Mouse (Mus musculus): ENCODE results near the gene Rab25. TPM values are rescaled to one million over a fixed set of nuclear protein-coding genes. Genes with fewer than 3 reads are reported as not detected.

Rab25 gene
- polyA plus RNA-seq, 1 experiment from 2014 or later = 0.41 TPM

DNA sequence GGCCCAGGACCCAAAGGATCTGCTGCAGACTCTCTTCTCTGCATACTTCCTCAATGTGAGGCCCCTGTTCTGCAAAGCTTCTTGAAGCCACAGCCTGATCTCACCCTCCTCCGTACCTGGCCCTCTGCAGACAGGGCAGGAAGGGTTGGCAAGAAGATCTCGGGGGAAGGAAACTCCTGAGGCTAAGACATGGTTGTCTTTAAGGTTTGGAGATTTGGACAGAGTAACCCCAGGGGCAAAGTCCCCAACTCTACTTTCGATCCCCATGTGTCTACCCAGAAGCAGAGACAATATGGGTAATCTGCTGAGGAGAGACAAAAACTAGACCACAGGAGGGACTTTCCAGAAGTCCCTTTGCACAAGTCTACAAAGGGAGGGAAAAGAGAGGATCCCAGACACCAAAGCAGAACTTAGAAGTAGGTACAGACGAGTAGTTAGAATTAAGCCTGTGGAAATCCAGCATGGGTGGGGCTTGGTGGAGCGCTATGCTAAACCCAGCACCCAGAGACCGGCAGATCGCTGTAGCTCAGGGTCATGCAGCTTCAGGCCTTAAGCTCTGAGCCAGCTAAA lies 34.5 kb downstream of the Rab25 start:
- ATAC-seq (replicated peaks) = no peak
- Histone ChIP-seq H3K36me3 (replicated peaks) (no peaks in the 10 kb centered on the region), H3K27ac (no peak overlapping the region), H3K9ac (no peak overlapping the region), H3K9me3 (no peaks in the 10 kb centered on the region), H3K27me3 (replicated peaks) (no peaks in the 10 kb centered on the region), H3K4me1 (peaks cover 27% of the 10 kb centered on the region), H3K4me2 (no peak overlapping the region), H3K4me3 (no peak overlapping the region)
- WGBS = 82% methylated on average over 7 of the region's 7 CpGs

DNA sequence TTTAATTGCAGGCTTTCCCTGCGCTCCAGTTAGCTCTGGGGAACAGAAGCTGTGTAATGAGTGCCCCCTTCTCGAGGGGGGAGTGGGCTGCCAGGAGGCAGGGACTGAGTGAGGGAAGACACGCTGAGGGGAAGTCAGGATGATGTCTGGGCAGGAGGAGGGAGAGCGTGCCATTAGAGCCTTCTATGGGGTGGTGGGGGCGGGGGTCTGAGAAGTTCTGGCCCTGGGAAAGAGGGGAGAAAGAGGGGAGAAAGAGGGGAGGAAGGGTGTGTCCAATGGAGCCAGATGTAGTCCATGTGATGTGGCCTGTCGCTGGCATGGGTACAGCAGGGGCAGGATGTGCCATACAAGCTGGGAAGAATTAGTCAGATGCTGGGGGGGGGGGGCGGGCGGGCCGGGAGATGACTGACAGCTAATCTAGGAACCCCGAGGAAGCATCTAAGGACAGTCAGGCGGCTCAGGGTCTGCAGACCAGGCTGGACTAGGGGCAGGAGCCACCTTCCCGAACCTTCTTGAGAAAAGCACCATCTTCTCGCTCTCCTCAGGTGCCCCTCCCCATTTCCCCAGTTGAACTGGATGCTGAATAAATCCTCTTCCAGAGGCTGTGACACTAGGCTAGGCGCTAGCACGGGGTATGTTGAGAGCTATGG lies 35.1 kb downstream of the Rab25 start:
- no peak overlapping the region for H3K4me3 ChIP-seq
- H3K4me2 ChIP-seq = no peak overlapping the region
- no peaks in the 10 kb centered on the region for H3K9me3 ChIP-seq
- WGBS = 44% methylated on average over 15 of the region's 15 CpGs
- H3K36me3 ChIP-seq (replicated peaks) = no peaks in the 10 kb centered on the region
- peaks cover 27% of the 10 kb centered on the region for H3K4me1 ChIP-seq
- H3K27me3 ChIP-seq (replicated peaks) = no peaks in the 10 kb centered on the region
- no peak for ATAC-seq (replicated peaks)
- H3K9ac ChIP-seq = no peak overlapping the region
- no peak overlapping the region for H3K27ac ChIP-seq

DNA sequence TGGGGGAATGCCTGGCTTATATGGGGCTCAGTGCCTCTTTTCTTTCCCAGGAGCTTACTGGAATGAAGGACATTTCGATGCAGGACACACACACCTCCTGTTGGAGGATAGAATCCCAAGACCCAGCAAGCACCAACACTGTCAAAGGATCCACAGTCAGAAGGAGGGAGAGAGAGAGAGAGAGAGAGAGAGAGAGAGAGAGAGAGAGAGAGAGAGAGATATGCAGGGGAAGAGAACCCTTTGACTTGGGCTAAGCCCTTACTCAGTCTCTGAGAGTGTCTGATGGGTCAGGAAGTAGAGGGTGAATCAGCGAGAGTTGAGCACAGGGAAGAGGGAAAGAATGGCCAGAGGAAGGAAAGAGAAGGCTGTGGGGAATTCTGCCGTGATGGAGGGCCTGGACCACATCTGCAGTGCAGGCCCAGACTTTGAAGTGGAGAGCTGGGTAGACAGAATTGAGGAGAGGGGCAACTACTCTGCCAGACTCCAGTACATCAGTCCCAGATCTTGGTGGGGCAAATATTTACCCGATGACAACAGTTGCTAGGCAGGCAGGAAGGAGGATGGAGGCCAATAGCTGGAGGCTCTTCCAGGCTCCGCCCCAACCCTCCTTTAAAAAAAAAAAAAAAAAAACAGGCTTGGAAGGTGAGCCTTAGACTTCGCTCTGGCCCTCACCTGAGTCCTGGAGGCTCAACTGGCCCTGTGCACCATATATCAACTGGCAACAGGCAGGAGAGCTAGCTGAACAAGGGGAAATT lies 35.8 kb downstream of the Rab25 start:
- H3K4me2 ChIP-seq = no peak overlapping the region
- no peaks in the 10 kb centered on the region for H3K27me3 ChIP-seq (replicated peaks)
- H3K4me3 ChIP-seq = no peak overlapping the region
- no peak overlapping the region for H3K9ac ChIP-seq
- no peak for ATAC-seq (replicated peaks)
- H3K27ac ChIP-seq = no peak overlapping the region
- H3K36me3 ChIP-seq (replicated peaks) = no peaks in the 10 kb centered on the region
- no peaks in the 10 kb centered on the region for H3K9me3 ChIP-seq
- 37% methylated on average over 6 of the region's 6 CpGs for WGBS
- peaks cover 27% of the 10 kb centered on the region for H3K4me1 ChIP-seq

DNA sequence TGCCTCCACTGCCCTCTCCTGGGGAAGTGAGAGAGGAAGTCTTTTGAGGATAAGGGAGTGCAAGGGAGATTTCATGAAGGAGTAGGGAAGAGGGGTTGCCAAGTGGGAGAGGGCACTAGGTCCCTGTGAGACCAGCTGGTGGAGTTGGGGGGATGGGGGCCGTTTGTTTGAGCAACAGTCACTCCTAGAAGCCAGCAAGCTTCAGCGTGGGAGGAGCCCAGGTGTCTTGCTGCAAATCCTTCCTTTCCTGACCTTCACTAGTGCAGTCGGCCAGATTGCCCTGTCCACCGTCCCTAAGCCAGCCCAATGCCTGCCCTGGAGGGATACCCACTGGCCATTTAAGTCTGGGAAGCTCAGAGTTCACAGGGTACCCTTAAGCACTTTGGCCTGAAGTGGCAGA lies 36.5 kb downstream of the Rab25 start:
- Histone ChIP-seq H3K36me3 (replicated peaks) (no peaks in the 10 kb centered on the region), H3K9me3 (no peaks in the 10 kb centered on the region), H3K4me3 (no peak overlapping the region), H3K27me3 (replicated peaks) (no peaks in the 10 kb centered on the region), H3K4me1 (peaks cover 27% of the 10 kb centered on the region), H3K9ac (no peak overlapping the region), H3K4me2 (no peak overlapping the region), H3K27ac (no peak overlapping the region)
- WGBS = 51% methylated on average over 4 of the region's 4 CpGs
- no peak for ATAC-seq (replicated peaks)

DNA sequence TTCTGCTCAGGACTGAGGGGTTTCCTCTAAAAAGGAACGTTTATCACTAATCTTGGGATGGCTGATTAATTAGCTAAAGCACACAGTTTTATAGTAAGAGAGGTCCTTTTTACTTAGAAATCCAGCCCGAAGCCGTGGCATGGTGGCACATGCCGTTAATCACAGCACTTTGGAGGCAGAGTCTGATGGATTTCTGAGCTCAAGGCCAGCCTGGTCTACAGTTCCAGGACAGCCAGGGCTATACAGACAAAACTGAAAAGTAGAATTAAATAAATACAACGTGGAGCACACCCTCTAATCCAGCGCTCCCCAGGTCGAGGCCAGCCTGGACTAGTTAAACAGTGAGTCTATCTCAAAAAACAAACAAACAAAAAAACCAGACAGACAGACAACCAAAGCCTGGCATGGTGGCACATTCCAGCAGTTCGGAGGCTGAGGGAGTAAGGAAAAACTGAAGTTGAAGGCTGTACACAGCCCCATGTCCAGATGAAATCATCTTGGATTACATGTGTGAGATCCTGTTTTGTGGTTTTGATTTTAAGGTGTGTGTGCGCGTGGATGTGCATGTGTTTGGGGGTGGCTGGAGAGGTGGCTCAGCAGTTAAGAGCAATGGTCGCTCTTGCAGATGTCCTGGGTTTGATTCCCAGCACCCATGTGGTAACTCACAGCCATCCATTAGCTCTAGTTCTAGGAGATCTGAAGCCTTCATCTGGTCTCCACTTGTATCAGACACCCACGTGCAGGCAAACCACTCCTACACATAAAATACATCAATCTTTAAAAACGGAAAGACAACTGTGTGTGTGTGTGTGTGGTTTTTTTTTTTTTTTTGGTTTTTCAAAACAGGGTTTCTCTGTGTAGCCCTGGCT lies 37.4 kb downstream of the Rab25 start:
- Histone ChIP-seq H3K27ac (peak overlapping the region; percentile 87), H3K36me3 (replicated peaks) (no peaks in the 10 kb centered on the region), H3K9ac (peak overlapping the region; percentile 45), H3K9me3 (no peaks in the 10 kb centered on the region), H3K4me3 (peak overlapping the region; percentile 37), H3K27me3 (replicated peaks) (no peaks in the 10 kb centered on the region), H3K4me2 (peak overlapping the region; percentile 56), H3K4me1 (peaks cover 27% of the 10 kb centered on the region)
- peak; percentile 7 for ATAC-seq (replicated peaks)
- WGBS = 51% methylated on average over 13 of the region's 13 CpGs

DNA sequence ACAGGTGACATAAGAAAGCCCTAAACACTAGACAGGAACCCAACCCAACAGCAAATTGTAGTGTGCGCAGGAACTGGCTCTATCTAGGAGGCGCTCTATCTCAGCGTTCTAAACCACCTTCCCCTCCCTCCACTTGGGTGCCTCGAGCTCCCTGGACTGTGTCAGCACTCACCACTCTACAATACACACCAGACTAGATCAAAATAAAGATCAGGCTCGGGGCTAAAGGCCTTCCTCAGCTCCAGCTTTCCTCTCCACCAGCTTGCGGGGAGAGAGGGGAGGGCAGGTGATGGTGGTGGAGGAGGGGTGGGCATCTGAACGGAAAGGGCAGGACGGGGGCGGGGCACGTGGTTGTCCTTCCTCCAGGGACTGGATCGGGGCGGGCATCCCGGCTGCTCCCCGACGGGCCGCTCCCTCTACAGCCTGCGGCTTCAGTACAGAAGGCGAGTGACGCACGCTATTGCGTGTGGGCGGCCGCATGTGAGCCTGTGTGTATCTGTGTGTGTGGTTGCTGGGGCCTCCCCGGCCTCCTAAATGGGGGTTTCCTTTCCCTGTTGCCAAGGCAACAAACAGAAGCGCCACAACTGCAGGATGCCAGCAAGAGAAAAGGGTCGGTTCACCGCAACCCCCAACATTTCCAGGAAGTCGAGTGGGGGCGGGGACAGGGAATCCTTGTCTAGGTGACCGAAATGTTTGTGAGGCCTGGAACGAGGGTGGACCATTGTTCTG lies 38.2 kb downstream of the Rab25 start, which contains the start of gene Lmna:
Gene Lmna, minus strand, starts transcription at position 265 of the 729 bp plus-strand sequence.
- Histone ChIP-seq H3K9ac (peak within 1 kb of the TSS; percentile 45), H3K4me3 (peak within 1 kb of the TSS; percentile 37), H3K4me2 (peak within 1 kb of the TSS; percentile 56), H3K27ac (peak within 1 kb of the TSS; percentile 87), H3K4me1 (peaks cover 27% of the 10 kb centered on the region), H3K27me3 (replicated peaks) (0 out of 2 replicates have a peak, but pooled peaks cover 1% of the 10 kb centered on the region), H3K36me3 (replicated peaks) (no peaks in the 10 kb centered on the region), H3K9me3 (no peaks in the 10 kb centered on the region)
- peak; percentile 96 for ATAC-seq (replicated peaks)
- whole genome bisulfite sequencing = 1% methylated on average over 31 of the region's 31 CpGs

DNA sequence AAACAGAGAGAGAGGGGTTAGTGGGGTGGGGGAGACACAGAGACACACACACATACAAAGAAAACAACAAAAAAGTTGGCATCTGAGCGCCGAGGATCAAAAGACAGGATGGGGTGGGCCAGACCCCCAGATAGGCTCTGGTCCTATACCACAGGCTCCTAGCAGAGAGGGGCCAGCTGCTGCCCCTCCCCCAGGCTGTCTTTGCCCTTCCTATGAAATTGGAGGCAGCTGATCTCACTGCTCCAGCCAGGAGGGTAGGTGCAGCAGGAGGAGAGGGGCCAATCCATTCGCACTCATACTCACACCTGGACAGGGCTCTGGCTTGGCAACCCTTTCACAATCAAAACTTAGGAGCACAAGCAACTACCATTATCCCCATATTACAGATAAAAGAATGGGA lies 38.9 kb downstream of the Rab25 start:
- WGBS = 78% methylated on average over 3 of the region's 3 CpGs
- ATAC-seq (replicated peaks) = peak; percentile 19; the same call in 1 of the 2 replicates
- H3K4me2 ChIP-seq = peak overlapping the region; percentile 56
- H3K9ac ChIP-seq = no peak overlapping the region; the same call in 1 of the 2 replicates
- no peaks in the 10 kb centered on the region for H3K36me3 ChIP-seq (replicated peaks)
- H3K27me3 ChIP-seq (replicated peaks) = 0 out of 2 replicates have a peak, but pooled peaks cover 3% of the 10 kb centered on the region
- peaks cover 27% of the 10 kb centered on the region for H3K4me1 ChIP-seq
- peak overlapping the region; percentile 87 for H3K27ac ChIP-seq
- peak overlapping the region; percentile 37 for H3K4me3 ChIP-seq
- H3K9me3 ChIP-seq = no peaks in the 10 kb centered on the region

DNA sequence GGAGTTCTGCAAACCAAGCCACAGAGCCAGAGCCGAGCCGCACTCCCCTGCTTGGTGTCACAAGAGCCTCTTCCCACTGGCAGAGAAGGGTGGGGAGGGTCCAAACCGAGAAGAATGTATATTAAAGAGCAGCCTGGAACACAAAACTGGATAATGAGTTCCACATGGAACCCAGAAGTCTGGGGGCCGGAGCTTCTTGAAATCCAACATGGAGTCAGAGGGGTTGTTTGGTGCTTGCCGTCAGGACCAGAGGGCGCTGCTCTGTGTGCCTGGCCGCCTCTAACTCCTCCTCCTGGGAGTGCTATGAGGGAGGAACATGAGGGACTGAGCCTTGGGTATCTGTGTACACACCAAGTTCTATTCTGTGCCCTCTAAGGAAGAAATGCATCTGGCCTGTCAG lies 42.3 kb downstream of the Rab25 start:
- no peak overlapping the region for H3K27ac ChIP-seq
- H3K4me3 ChIP-seq = no peak overlapping the region
- no peak overlapping the region for H3K9ac ChIP-seq
- no peaks in the 10 kb centered on the region for H3K36me3 ChIP-seq (replicated peaks)
- H3K27me3 ChIP-seq (replicated peaks) = 0 out of 2 replicates have a peak, but pooled peaks cover 8% of the 10 kb centered on the region
- ATAC-seq (replicated peaks) = no peak
- no peak overlapping the region for H3K4me2 ChIP-seq
- H3K9me3 ChIP-seq = no peaks in the 10 kb centered on the region
- peaks cover 44% of the 10 kb centered on the region for H3K4me1 ChIP-seq
- WGBS = 60% methylated on average over 7 of the region's 7 CpGs

DNA sequence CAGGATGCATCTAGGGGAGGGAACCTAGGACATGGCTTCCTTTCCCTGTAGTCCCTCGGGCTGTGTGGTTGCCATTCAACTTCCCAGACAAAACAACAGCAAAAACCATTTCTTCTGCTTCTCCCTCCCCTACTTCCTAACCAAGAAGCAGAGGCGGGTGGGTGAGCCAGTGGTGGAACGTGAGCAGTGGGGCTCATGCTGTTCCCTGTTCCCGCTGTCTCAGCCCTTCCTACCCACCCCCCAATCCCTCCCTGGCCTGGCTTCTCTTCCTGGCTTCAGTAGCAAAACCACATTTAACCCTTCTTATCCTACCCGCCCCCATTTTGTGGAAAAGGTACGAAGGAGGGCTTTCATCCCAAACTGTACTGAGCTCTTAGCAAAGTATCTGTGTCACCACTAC lies 43.0 kb downstream of the Rab25 start:
- H3K4me1 ChIP-seq = peaks cover 40% of the 10 kb centered on the region
- 63% methylated on average over 6 of the region's 6 CpGs for WGBS
- H3K4me2 ChIP-seq = no peak overlapping the region
- no peaks in the 10 kb centered on the region for H3K9me3 ChIP-seq
- H3K36me3 ChIP-seq (replicated peaks) = no peaks in the 10 kb centered on the region
- no peak for ATAC-seq (replicated peaks)
- no peak overlapping the region for H3K4me3 ChIP-seq
- no peak overlapping the region for H3K9ac ChIP-seq
- 0 out of 2 replicates have a peak, but pooled peaks cover 8% of the 10 kb centered on the region for H3K27me3 ChIP-seq (replicated peaks)
- no peak overlapping the region for H3K27ac ChIP-seq

DNA sequence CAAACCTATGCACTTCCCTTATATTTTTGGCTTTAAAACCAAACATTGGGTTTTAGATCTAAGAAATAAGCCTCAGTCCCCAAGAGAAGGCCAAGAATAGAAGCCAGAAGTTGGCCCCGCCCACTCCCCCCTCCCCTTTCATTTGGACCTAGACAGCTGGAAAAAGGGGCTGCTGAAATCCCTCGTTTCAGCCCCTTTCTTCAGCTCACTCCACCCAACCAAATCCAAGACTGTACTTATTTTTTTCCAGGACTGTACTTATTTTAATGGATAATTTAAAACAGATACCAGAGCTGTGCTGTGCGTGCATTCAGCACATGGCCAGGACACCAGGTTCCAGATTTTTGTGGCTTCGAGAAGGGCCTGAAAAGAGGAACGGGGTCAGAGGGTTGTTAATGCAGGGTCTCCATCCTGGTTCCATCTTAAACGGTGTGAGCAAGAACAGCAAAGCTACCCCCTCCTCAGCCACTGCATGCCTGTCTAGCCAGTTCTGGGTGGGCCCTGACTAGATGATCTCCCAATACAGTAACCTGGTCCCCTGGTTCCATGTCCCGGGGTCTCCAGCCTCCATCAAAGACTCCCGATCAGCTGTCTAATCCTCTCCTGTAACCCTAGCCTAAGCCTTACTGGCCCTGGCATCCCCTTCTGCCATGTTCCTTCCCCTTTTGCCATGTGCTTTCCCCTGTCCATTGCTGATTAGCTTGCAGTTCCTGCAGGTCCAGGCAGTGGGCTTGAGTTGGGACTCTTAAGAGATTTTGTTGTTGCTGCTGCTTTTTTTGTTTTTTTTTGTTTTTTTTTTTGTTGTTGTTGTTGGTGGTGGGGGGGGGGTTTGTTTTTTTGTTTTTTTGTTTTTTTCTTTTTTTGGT lies 44.0 kb downstream of the Rab25 start:
- 46% methylated on average over 8 of the region's 8 CpGs for WGBS
- H3K4me2 ChIP-seq = no peak overlapping the region; the same call in 1 of the 2 replicates
- H3K36me3 ChIP-seq (replicated peaks) = no peaks in the 10 kb centered on the region
- no peaks in the 10 kb centered on the region for H3K9me3 ChIP-seq
- H3K4me1 ChIP-seq = peaks cover 33% of the 10 kb centered on the region
- 0 out of 2 replicates have a peak, but pooled peaks cover 8% of the 10 kb centered on the region for H3K27me3 ChIP-seq (replicated peaks)
- no peak overlapping the region for H3K4me3 ChIP-seq
- H3K27ac ChIP-seq = no peak overlapping the region
- H3K9ac ChIP-seq = no peak overlapping the region
- ATAC-seq (replicated peaks) = no peak
